Mouse (Mus musculus): Measurements from ENCODE around the gene Brap. TPM values are rescaled to one million over a fixed set of nuclear protein-coding genes. Genes with fewer than 3 reads are reported as not detected.
"Not testable (repeated sequence)": the region's sequence is repeated elsewhere in the genome, so short reads cannot be mapped to it uniquely, and the experiment has no call there.

The Brap gene
- 10 to 100 TPM; 67.8 to 68.4 TPM for total RNA-seq (2021)
- long read RNA-seq, experiment 1, full-length matches to known transcripts: 82 of 98 reads
- long read RNA-seq, experiment 1, partial matches to known transcripts: 3 of 98 reads
- long read RNA-seq, experiment 1, other reads (novel, unspliced or antisense): 13 of 98 reads
- long read RNA-seq, experiment 2, full-length matches to known transcripts: 122 of 139 reads
- long read RNA-seq, experiment 2, partial matches to known transcripts: 5 of 139 reads
- long read RNA-seq, experiment 2, other reads (novel, unspliced or antisense): 12 of 139 reads

DNA sequence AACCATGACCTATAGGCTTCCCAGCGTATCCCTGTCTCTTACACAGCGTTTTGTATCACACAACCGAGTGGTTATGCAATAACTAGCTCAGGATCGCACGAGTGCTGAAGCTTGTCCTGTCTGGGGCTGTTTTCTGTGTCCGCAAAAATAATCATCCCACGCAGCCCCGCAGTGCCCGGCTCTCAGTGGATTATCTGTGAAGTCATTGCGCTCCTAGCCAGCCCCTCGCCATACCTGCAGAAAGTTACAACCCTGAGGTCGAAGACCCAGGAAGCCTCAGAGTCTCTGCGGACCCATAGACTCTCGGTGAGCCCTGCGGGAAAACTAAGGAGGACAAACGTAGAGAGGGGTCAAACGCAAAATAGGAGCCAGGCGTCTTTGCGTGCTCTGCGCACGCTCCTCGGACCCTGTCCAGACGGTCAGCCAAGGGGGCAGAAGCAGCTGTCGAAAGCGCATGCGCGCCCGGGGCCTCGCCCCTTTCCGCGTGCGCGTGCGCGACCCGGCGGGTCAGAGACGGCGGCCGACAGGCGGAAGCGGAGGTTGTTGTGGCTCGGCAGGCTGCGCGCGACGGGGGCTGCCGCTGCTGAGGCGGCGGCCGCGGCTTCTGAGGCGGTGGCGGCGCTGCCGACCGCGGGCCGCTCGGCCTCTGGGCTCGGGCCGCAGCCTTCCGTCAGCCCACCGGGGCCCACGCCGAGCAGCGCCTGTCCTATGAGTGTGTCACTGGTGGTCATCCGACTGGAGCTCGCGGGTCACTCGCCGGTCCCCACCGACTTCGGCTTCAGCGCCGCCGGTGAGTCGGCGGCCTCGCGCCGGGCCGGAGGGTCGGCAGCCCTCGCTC, at the start of gene Brap, which contains the start of gene Acad10:
Gene Brap, plus strand, starts transcription at position 505 of the 838 bp plus-strand sequence.
Gene Acad10, minus strand, starts transcription at position 456 of the 838 bp plus-strand sequence.
- DNase-seq (ENCODE audit: low spot score in 2 of 2): peak; percentile 93 to 95
- no peak for TF ChIP-seq CTCF (conservative IDR thresholded peaks at IDR 0.05)
- H3K4me3 ChIP-seq: peak within 1 kb of the TSS; percentile 69
- peak within 1 kb of the TSS; percentile 98 for H3K27ac ChIP-seq

DNA sequence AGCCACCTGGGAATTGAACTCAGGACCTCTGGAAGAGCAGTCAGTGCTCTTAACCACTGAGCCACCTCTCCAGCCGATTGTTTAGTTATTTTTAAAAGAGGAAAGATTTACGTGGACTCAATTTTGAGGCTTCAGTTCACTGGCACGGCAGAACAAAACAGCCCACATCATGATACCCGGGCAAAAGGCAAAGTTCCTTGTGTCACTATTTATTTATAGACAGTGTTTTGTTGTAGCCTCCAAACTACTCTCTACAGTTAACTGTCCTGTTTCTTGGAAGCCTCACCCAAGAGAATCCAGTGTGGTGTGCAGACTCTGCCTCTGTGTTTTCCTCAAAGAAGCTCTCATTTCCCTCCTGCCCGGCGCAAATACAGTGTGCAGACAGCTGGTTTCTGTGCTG, 48.3 kb upstream of the Brap start:
- DNase-seq (ENCODE audit: low spot score in 2 of 2): no peak
- Histone ChIP-seq H3K27ac (no peak overlapping the region), H3K4me3 (no peak overlapping the region)
- no peak for TF ChIP-seq CTCF (conservative IDR thresholded peaks at IDR 0.05)

DNA sequence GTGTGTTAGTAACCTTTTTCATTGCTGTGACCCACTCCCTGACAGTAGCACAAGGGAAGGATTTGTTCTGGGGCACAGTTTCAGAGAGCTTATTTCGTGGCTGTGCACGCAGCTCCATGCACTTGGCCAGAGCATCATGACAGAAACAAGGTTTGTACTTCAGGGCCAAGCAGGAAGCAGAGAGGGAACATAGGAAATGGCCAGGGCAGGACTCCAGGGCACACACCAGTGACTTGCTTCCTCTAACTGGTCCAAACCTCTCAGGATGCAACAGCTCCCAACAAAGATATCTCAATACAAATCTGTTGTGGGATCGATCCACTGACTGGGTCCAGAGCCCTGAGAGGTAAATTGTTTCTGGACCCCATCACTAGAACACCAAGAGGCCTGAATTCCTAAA, 45.4 kb upstream of the Brap start:
- H3K27ac ChIP-seq; H3K4me3 ChIP-seq; DNase-seq (ENCODE audit: low spot score in 2 of 2): not testable (repeated sequence)

DNA sequence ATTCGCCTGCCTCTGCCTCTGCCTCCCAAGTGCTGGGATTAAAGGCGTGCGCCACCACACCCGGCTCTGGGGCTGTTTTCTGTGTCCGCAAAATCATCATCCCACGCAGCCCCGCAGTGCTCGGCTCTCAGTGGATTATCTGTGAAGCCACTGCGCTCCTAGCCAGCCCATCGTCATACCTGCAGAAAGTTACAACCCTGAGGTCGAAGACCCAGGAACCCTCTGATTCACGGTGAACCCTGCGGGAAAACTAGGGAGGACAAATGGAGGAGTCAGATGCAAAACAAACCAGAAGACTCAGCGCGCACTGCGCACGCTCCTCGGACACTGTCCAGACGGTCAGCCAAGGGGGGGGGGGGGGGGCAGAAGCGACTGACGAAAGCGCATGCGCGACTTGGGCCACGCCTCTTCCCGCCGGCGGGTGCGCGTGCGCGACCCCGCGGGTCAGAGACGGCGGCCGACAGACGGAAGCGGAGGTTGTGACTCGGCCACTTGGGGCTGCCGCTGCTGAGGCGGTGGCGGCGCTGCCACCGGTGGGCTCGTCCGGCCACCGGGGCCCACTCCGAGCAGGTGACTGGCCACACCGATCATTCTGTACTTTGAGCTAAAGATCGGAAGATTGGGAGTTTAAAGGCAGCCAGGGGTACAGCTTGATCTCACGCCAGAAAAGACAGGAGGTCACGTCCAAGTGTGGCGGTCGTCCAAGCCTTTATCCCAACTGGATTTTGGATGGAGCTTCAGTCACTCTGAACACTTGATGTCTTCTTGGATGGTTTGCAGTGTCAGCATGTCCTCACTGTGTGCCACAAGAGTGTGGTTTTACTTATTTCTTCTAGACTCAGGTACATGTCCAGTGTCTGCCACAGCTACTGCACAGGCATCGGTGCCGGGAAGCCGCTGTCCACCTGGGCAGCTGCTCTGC, 41.5 kb upstream of the Brap start, which contains the start of gene Acad12:
Gene Acad12, minus strand, starts transcription at position 347 of the 922 bp plus-strand sequence.
- H3K4me3 ChIP-seq: peak within 1 kb of the TSS; percentile 77
- peak; percentile 63 to 74 for DNase-seq (ENCODE audit: low spot score in 2 of 2)
- peak; percentile 12; the same call in 1 of the 2 replicates for TF ChIP-seq CTCF (conservative IDR thresholded peaks at IDR 0.05)
- H3K27ac ChIP-seq: peak within 1 kb of the TSS; percentile 98

DNA sequence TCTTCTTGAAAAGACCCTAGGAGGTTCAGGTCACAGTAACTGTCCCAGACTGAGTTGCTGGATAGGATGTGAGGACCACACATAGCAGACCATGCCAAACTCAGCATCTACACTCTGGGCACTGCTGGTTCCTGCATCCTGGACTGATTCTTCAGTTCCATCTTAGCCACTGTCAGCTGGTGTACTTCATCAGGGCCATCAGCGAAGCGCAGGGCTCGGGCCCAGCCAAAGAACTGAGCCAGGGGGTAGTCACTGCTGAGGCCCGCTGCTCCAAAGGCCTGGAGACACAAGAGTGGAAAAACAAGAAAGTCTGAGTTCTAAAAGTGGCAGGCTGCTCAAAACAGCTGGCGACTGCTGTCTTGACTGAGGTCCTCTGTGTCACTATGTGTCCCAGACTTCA, 39.3 kb upstream of the Brap start:
- no peak for DNase-seq (ENCODE audit: low spot score in 2 of 2)
- TF ChIP-seq CTCF (conservative IDR thresholded peaks at IDR 0.05): no peak
- H3K27ac ChIP-seq: no peak overlapping the region
- no peak overlapping the region for H3K4me3 ChIP-seq

DNA sequence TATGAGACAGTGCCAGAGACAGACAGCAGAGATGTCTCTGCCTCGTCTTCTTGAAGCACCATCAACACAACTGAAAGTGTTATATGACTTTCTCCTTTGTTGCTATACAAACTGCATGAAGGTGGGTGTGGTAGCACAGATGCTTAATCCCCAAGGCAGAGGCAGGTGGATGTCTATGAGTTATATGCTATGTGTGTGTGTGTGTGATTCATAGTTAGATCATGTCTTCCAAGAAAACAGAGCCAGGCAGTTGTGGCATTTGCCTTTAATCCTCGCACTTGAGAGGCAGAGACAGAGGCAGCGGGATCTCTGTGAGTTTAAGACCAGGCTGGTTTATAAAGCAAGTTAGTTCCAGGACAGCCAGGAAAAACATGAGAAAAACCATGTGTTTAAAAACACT, 37.1 kb upstream of the Brap start:
- no peak for TF ChIP-seq CTCF (conservative IDR thresholded peaks at IDR 0.05)
- no peak for DNase-seq (ENCODE audit: low spot score in 2 of 2)

DNA sequence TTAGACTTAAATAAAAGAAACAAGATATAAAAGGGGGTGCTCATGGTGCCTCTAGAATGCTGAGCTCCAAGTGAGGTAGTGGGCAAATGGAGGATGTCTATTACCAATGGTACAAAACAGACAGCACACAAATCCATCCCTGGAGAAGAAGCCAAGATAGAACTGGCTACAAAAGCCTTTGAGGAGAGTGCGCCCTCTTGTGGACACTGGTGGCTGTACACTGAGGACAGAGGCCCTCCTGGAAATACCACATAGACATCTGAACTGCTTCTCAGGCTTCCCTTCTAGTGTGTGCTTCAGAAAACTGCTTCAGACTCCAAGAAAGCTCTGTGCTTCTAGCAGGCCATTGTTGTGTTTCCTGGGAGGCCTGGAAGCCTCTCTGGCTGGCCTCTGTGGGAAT, 32.5 kb upstream of the Brap start:
- DNase-seq (ENCODE audit: low spot score in 2 of 2): peak; percentile 60 to 82
- TF ChIP-seq CTCF (conservative IDR thresholded peaks at IDR 0.05): peak; percentile 93

More for the DNA sequence above, 37.1 kb upstream of the Brap start:
- Histone ChIP-seq H3K27ac (no peak overlapping the region), H3K4me3 (no peak overlapping the region)

DNA sequence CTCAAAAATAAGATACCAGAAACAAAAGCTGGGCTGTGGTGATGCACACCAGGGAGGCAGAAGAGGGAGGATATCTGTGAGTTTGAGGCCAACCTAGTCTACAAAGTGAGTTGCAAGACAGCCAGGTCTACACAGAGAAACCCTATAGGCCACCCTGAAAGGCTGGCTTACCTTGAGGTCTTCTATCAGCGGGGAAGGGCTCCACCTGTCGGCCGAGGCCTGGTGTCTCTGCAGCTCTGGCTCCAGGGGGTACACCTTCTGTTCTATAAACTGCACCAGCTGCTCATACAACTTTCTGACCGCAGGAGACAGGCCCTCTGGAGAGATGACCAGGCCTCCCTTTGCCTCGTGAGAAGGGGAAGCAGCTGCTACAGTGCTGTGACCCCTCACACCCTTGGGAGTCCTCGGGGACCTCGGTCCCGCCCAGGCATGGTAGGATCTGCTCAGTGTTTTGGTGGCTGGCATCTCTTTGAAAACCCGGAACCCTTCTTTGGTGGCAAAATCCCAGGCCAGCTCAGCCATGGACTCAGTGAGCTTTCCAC, 29.2 kb upstream of the Brap start:
- peak; percentile 42 for TF ChIP-seq CTCF (conservative IDR thresholded peaks at IDR 0.05)
- H3K27ac ChIP-seq; H3K4me3 ChIP-seq; DNase-seq (ENCODE audit: low spot score in 2 of 2): not testable (repeated sequence)

More for the DNA sequence above, 32.5 kb upstream of the Brap start:
- Histone ChIP-seq H3K4me3 (no peak overlapping the region), H3K27ac (no peak overlapping the region)

DNA sequence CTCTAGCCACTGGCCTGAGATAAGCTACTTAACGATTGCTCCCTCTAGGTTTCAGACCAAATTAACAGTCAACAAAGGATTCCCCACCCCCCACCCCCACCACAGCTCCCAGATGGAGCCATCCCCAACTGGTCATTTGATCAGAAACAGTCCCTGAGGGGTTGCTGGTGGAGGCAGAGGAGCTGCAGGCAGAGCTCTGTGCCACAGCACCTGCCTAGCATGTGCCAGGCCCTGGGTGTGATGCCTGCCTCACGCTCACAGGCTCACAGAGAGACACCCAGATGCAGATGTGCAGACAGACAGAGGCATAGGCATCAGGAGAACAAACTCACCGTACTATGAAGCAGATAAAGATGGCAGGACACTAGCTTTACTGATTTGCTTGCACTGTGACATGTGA, 27.6 kb upstream of the Brap start:
- no peak for TF ChIP-seq CTCF (conservative IDR thresholded peaks at IDR 0.05)
- H3K27ac ChIP-seq: no peak overlapping the region
- no peak for DNase-seq (ENCODE audit: low spot score in 2 of 2)
- no peak overlapping the region for H3K4me3 ChIP-seq

DNA sequence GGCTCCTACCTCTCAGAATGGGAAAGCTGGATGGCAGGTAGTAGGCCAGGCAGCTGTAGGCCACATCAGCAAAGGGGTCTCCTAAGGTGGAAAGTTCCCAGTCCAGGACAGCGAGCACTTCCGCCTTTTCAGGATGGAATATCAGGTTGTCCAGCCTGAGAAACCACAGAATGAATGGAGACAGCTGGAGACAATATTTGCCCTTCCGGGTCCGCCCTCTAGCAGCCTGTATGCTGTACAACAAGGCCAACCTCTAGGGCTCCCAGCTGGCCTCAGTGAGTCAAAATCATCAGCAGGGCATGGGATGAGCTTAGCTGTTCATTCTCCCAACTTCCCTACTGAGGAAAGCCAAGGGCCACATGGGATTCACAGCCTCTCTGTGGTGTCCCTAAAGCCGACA, 25.7 kb upstream of the Brap start:
- H3K27ac ChIP-seq: no peak overlapping the region
- TF ChIP-seq CTCF (conservative IDR thresholded peaks at IDR 0.05): no peak
- no peak for DNase-seq (ENCODE audit: low spot score in 2 of 2)
- no peak overlapping the region for H3K4me3 ChIP-seq

DNA sequence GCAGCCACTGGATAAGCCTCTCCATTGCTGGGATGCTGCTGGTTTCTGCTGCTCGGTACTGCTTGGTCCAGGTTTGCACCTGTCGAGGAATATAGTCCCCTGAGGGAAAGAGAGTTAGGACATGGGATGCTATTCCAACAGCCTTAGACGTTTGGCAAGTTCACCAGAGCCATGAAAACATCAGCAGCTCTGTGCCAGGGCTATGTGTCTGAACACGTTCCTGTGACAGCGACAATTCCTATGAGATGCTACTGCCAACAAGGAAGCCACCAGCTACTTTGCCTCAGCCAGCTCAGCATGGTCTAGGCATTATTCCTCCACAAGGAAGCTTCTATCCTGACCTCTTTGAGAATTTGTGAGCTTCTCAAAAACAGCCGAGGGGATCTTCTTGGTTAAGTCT, 23.1 kb upstream of the Brap start:
- DNase-seq (ENCODE audit: low spot score in 2 of 2): no peak
- no peak for TF ChIP-seq CTCF (conservative IDR thresholded peaks at IDR 0.05)
- Histone ChIP-seq H3K4me3 (no peak overlapping the region), H3K27ac (no peak overlapping the region)

DNA sequence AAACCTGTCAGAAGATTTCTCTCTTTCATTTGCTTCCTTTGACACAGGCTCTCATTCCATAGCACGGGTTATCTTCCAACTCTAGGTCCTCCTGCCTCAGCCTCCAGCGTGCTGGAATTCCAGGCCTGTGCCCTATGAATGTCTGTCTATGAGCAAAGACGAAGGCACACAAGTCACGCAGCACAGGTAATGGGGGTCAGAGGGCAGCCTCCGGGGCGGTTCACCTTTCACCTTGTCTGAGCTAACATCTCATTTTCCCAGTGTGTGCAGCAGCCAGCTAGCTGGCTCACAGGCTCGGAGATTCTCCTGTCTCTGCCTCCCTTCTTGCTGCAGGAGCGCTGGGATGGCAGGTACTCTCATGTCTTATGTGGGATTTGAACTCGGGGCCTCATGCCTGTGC, 20.8 kb upstream of the Brap start:
- TF ChIP-seq CTCF (conservative IDR thresholded peaks at IDR 0.05): no peak
- Histone ChIP-seq H3K4me3 (no peak overlapping the region), H3K27ac (no peak overlapping the region)
- no peak for DNase-seq (ENCODE audit: low spot score in 2 of 2)
